Mouse (Mus musculus) left cerebral cortex, postnatal 10 days (tissue): ENCODE data around the gene Sardh. TPM values are rescaled to one million over a fixed set of nuclear protein-coding genes. Genes with fewer than 3 reads are reported as not detected.

Experiments
- DNase-seq, 2 experiments: peaks; one replicate each; pipeline ENCODE4 v3.0.0; 2021 to 2022; ENCODE audit warnings: low spot score in 2 of 2, mixed read lengths in 1 of 2; ENCODE audit errors: extremely low spot score in 1 of 2
- intact Hi-C: fragments of 180-260 bp; cut with DNase I; formaldehyde crosslinking; loops from one replicate; pipeline ENCODE4 v1.15.1; 2025
- total RNA-seq, 2 experiments: library from RNA; stranded (reverse); gene quantifications; 2 replicates each; pipeline ENCODE4 v1.2.3; 2021

The Sardh gene
- total RNA-seq, 2 experiments from 2014 or later: 9.8 to 11.7 TPM

GRCm38 (mm10) chr2:27229481-27230105 lies 18.5 kb downstream of the Sardh start:
- intact Hi-C loops: loop anchor here (5.0 kb wide), 1 partner anchor 62 kb away; the partner anchor contains the start of gene Dbh
- no peak for DNase-seq

- DNase-seq: no peak
- intact Hi-C loops: loop anchor here (5.0 kb wide), 1 partner anchor 62 kb away; the partner anchor contains the start of gene Dbh
Observed at GRCm38 (mm10) chr2:27228809-27229480, 19.2 kb downstream of the Sardh start.

GRCm38 (mm10) chr2:27226572-27226971 lies 21.6 kb downstream of the Sardh start:
- intact Hi-C loops: loop anchor here (5.0 kb wide), 1 partner anchor 59 kb away; the partner anchor contains the start of gene Dbh
- DNase-seq: no peak

GRCm38 (mm10) chr2:27223012-27223421 lies 25.1 kb downstream of the Sardh start:
- intact Hi-C loops: loop anchor here (5.0 kb wide), 1 partner anchor 101 kb away; no protein-coding TSS in a partner anchor
- peak; percentile 54 to 57 for DNase-seq

GRCm38 (mm10) chr2:27218569-27218968 lies 29.6 kb downstream of the Sardh start:
- no peak for DNase-seq
- intact Hi-C loops: no loop called here

- no peak for DNase-seq
Observed at GRCm38 (mm10) chr2:27218121-27218544, 30.0 kb downstream of the Sardh start.

GRCm38 (mm10) chr2:27215537-27215936 lies 32.6 kb downstream of the Sardh start:
- intact Hi-C loops: no loop called here
- no peak for DNase-seq

More at GRCm38 (mm10) chr2:27218121-27218544, 30.0 kb downstream of the Sardh start:
- intact Hi-C loops: no loop called here

- intact Hi-C loops: no loop called here
- peak in 1 of 2 experiments; percentile 55 for DNase-seq
Observed at GRCm38 (mm10) chr2:27211966-27212893, 35.9 kb downstream of the Sardh start.

GRCm38 (mm10) chr2:27210676-27211210 lies 37.4 kb downstream of the Sardh start:
- intact Hi-C loops: no loop called here
- no peak for DNase-seq

- peak in 1 of 2 experiments; percentile 61 for DNase-seq
- intact Hi-C loops: no loop called here
Observed at GRCm38 (mm10) chr2:27210255-27210654, 37.9 kb downstream of the Sardh start.

GRCm38 (mm10) chr2:27209816-27210215 lies 38.3 kb downstream of the Sardh start:
- peak in 1 of 2 experiments; percentile 63 for DNase-seq
- intact Hi-C loops: no loop called here

- DNase-seq: no peak
- intact Hi-C loops: no loop called here
Observed at GRCm38 (mm10) chr2:27209370-27209769, 38.8 kb downstream of the Sardh start.

- DNase-seq: no peak
- intact Hi-C loops: no loop called here
Observed at GRCm38 (mm10) chr2:27207126-27207525, 41.0 kb downstream of the Sardh start.

- intact Hi-C loops: no loop called here
- DNase-seq: peak in 1 of 2 experiments; percentile 47
Observed at GRCm38 (mm10) chr2:27206128-27206797, 41.9 kb downstream of the Sardh start.

GRCm38 (mm10) chr2:27205666-27206065 lies 42.5 kb downstream of the Sardh start:
- intact Hi-C loops: no loop called here
- DNase-seq: peak in 1 of 2 experiments; percentile 58

GRCm38 (mm10) chr2:27200586-27200985 lies 47.6 kb downstream of the Sardh start:
- DNase-seq: no peak
- intact Hi-C loops: no loop called here

GRCm38 (mm10) chr2:27198551-27199246 lies 49.4 kb downstream of the Sardh start:
- intact Hi-C loops: no loop called here
- DNase-seq: no peak

GRCm38 (mm10) chr2:27189994-27190393 lies 58.1 kb downstream of the Sardh start:
- intact Hi-C loops: no loop called here
- no peak for DNase-seq
